Comparison of ENCODE assay signal across 17 mouse cellular contexts in genomic region chr17:5334567-5334966, GRCm38 (mm10).
DNase-seq lines count a peak whose midpoint lies in the region; ATAC-seq and TF ChIP-seq lines count a peak whose summit lies in the region.
"Had no signal": no experiment of that assay in that cellular context is flagged by ENCODE, and none has a peak within 500 bp of the region (broad histone marks: within the 10 kb centered on the region; RNA-seq: fewer than 3 reads in every experiment).

No protein-coding gene starts in this region.

- peak; percentile 28 to 40 for DNase-seq in heart, adult 18-20 months
- DNase-seq in heart, postnatal 4 days: no peak
- DNase-seq in lung, postnatal 0 days (ENCODE audit: low spot score): no peak
- no peak for DNase-seq in lung, postnatal 25 days (ENCODE audit: low spot score)
- DNase-seq in brain, adult 2 months (ENCODE audit: low read depth, low spot score): peak; percentile 45
- no peak for DNase-seq in kidney, adult 18-20 months
- DNase-seq: adrenal gland, adult 8-10 months; cerebellum, adult 9-10 months; gastrocnemius, postnatal 10 days; kidney, adult 11 months; kidney, postnatal 10 days; lung, embryonic 14.5 days; thymus, postnatal 14 days had no signal

- WGBS in lung, postnatal 0 days: 78% methylated on average over 7 of the region's 7 CpGs
- WGBS in limb, embryonic 15.5 days: 79% methylated on average over 7 of the region's 7 CpGs

- H3K9ac ChIP-seq in lung, postnatal 0 days (replicated peaks; ENCODE audit: low read depth): no peak overlapping the region
- H3K9ac ChIP-seq in limb, embryonic 15.5 days: no peak overlapping the region
- H3K9ac ChIP-seq: lung, embryonic 14.5 days; midbrain, embryonic 13.5 days had no signal

- H3K36me3 ChIP-seq in lung, postnatal 0 days (ENCODE audit: insufficient read depth, low read length): peaks cover 53% of the 10 kb centered on the region
- peaks cover 89% of the 10 kb centered on the region for H3K36me3 ChIP-seq in limb, embryonic 15.5 days

- ATAC-seq in lung, postnatal 0 days: peak; percentile 30; the same call in 1 of the 2 replicates
- ATAC-seq in limb, embryonic 15.5 days (ENCODE audit: insufficient number of reproducible peaks, low FRiP score, low TSS enrichment, low read depth): peak; percentile 55; the same call in 1 of the 2 replicates
- ATAC-seq: forebrain, embryonic 16.5 days; midbrain, embryonic 13.5 days had no signal

- TF ChIP-seq CTCF in lung, postnatal 0 days (IDR thresholded peaks at IDR 0.05): no peak

- no peaks in the 10 kb centered on the region for H3K9me3 ChIP-seq in lung, postnatal 0 days (ENCODE audit: low read length)
- H3K9me3 ChIP-seq in limb, embryonic 15.5 days: no peaks in the 10 kb centered on the region
- H3K9me3 ChIP-seq: midbrain, embryonic 13.5 days had no signal

- no peak overlapping the region for H3K27ac ChIP-seq in lung, postnatal 0 days (ENCODE audit: low read length)
- peak overlapping the region; percentile 28; the same call in 1 of the 2 replicates for H3K27ac ChIP-seq in limb, embryonic 15.5 days
- H3K27ac ChIP-seq: midbrain, embryonic 13.5 days had no signal

- TF ChIP-seq EP300 in lung, postnatal 0 days (IDR thresholded peaks at IDR 0.05): no peak

- no peak overlapping the region for H3K4me2 ChIP-seq in lung, postnatal 0 days (replicated peaks; ENCODE audit: low read depth, low read length)
- no peak overlapping the region for H3K4me2 ChIP-seq in limb, embryonic 15.5 days
- H3K4me2 ChIP-seq: lung, embryonic 14.5 days; midbrain, embryonic 13.5 days had no signal

- H3K4me1 ChIP-seq in lung, postnatal 0 days (ENCODE audit: insufficient read depth, low read depth, low read length): no peaks in the 10 kb centered on the region
- H3K4me1 ChIP-seq in limb, embryonic 15.5 days: no peaks in the 10 kb centered on the region
- H3K4me1 ChIP-seq: midbrain, embryonic 13.5 days had no signal

- no peak overlapping the region for H3K4me3 ChIP-seq in lung, postnatal 0 days (ENCODE audit: low read depth, low read length)
- H3K4me3 ChIP-seq in limb, embryonic 15.5 days: no peak overlapping the region
- H3K4me3 ChIP-seq: midbrain, embryonic 13.5 days; myocyte had no signal

- H3K27me3 ChIP-seq in lung, postnatal 0 days (replicated peaks; ENCODE audit: insufficient read depth, low read length): no peaks in the 10 kb centered on the region
- H3K27me3 ChIP-seq in limb, embryonic 15.5 days: no peaks in the 10 kb centered on the region
- H3K27me3 ChIP-seq: midbrain, embryonic 13.5 days had no signal

Comparison
In these comparisons a context has a peak if more than half of its experiments do, and no peak if none do; other contexts are left out.
1. DNase-seq: peak in heart, adult 18-20 months (2 of 2) and brain, adult 2 months (single experiment); none in heart, postnatal 4 days (single experiment), lung, postnatal 0 days (single experiment), lung, postnatal 25 days (single experiment) and kidney, adult 18-20 months (single experiment).